Mouse (Mus musculus) adrenal gland, postnatal 14 days (tissue): ENCODE data around the gene Col20a1. TPM values are rescaled to one million over a fixed set of nuclear protein-coding genes. Genes with fewer than 3 reads are reported as not detected.

ENCODE experiments used
- DNase-seq: peaks from one replicate; pipeline ENCODE4 v3.0.0; 2021; ENCODE audit warnings: mixed read lengths
- long read RNA-seq, 2 experiments: library from polyadenylated mRNA; stranded (forward); transcript quantifications; one replicate each; pipeline ENCODE4 v2.0.0; 2021
- total RNA-seq: library from RNA; stranded (reverse); gene quantifications from 2 replicates; pipeline ENCODE4 v1.2.3, GENCODE M21; 2021

Gene Col20a1
- total RNA-seq: 3.5 and 3.7 TPM in 2 replicates
- long read RNA-seq, experiment 1, partial matches to known transcripts: 0 of 3 reads
- long read RNA-seq, experiment 1, other reads (novel, unspliced or antisense): 3 of 3 reads
- long read RNA-seq, experiment 2, partial matches to known transcripts: 0 of 2 reads
- long read RNA-seq, experiment 2, other reads (novel, unspliced or antisense): 2 of 2 reads

- no peak for DNase-seq
These were observed at the start of gene Col20a1 for GRCm38 (mm10) chr2:180986449-180986848. Gene Col20a1, plus strand, starts transcription at chr2:180986535.

DNA sequence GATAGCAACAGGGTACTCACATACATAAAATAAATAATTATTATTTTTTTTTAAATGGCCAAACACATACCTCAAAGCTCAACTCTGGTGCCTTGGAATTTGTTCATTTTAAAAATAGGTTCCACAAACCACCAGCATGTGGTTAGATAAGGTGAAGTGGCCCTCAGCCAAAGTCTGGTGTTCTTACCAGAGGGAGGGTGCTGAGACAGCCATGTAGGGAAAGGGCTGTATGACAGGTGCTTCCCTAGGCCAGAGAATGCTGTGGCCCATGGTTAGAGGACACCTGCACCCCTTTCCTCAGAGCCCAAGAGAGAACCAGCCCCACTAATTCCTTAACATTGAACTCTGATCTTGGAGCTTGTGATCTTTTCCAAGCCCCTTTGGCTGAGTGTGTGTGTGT lies 46.1 kb upstream of the Col20a1 start:
- DNase-seq: no peak

GRCm38 (mm10) chr2:180941869-180942268 lies 44.5 kb upstream of the Col20a1 start:
- DNase-seq: no peak

- no peak for DNase-seq
These were observed 36.4 kb upstream of the Col20a1 start for GRCm38 (mm10) chr2:180949947-180950346.

- no peak for DNase-seq
These were observed 33.6 kb upstream of the Col20a1 start for GRCm38 (mm10) chr2:180952731-180953171.

GRCm38 (mm10) chr2:180953638-180954037 lies 32.7 kb upstream of the Col20a1 start:
- DNase-seq: no peak

DNA sequence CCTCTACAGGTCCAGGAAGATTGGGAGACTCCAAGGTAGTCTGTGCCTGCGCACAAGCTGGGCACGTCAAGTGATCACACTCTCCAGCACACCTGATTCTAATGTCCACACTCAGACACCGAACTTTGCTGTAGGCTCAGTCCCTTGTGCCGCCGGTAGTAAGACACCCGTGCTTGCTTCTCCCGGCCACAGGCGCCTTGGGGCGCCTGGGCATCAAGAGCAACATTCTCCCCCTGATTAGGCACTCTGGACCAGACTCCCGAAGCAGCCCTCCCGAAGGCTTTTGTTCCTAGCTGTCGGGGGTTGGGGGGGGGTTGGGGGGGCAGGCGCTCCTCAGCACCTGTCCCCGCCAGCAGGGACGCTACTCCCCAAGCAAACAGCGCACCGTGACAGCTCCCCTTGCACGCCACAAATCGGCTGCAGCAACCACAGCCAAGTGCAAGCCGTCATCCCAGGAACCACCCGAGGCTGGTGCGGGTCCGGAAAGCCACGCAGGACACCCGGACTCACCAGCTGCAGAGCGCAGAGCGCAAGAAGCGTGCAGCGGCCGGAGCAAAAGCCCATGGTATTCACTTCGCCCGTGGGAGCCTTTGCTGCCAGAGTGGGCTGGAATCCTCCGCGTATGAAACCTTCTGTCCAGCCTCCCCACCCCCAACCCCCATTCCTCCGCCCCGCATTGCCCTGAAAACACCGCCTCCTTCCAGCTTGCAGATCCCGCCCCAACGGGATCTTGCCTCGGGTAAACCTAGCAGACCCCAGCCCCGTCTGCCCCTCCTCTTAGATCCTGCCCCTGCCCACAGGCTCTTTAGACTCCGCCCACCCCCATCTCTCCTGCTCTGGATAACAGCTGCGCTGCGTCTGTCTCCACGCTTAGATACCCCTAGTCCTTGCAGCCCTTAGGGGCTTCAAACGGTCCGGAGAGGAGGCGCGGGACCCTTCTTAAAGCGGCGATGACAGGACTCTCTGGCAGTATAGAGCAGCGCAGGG lies 32.0 kb upstream of the Col20a1 start, which contains the start of gene Nkain4:
Gene Nkain4, minus strand, starts transcription at position 639 of the 987 bp plus-strand sequence.
- peak; percentile 43 for DNase-seq

- DNase-seq: no peak
These were observed 26.7 kb upstream of the Col20a1 start for GRCm38 (mm10) chr2:180959605-180960004.

DNA sequence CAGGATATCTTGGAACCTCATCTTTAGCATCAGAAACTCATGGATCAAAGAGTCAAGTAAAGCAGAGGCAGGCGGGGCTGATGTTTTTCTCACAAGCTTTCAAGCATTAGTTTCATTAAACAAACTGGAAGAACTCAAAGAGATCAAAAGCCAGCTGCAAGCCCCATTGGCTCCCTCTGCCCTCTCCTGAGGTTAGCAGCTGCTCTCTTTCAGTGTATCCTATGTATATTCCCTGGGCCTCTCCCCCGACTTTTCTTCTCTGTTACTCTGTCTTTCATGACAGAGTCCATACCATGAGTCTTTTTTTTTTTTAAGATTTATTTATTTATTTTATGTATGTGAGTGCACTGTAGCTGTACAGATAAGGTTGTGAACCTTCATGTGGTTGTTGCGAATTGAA lies 26.1 kb upstream of the Col20a1 start:
- no peak for DNase-seq

GRCm38 (mm10) chr2:180962616-180963308 lies 23.6 kb upstream of the Col20a1 start:
- no peak for DNase-seq

DNA sequence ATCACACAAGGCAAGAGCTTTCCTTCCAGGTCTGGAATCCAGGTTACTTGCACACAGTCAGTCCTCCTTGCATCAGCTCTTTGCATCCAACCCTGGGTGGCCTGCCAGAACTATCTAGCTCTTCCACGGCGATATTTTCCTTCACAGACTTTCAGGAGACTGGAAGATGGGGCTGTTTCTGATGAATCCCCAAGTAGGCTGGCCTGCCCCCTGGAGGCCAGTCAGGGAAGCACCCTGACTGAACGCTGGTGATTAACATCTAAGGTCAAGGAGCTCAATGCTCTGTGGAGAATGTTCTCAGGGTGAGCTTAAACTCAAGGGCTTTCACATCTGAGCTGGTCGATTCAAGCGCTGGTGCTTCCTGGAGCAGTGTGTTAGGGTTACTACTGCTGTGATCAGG lies 22.4 kb upstream of the Col20a1 start:
- DNase-seq: peak; percentile 85

GRCm38 (mm10) chr2:180966092-180966882 lies 20.0 kb upstream of the Col20a1 start:
- DNase-seq: no peak

GRCm38 (mm10) chr2:180967010-180967763 lies 19.1 kb upstream of the Col20a1 start, which contains the start of gene Arfgap1:
Gene Arfgap1, plus strand, starts transcription at chr2:180967225.
- peak; percentile 96 for DNase-seq

DNA sequence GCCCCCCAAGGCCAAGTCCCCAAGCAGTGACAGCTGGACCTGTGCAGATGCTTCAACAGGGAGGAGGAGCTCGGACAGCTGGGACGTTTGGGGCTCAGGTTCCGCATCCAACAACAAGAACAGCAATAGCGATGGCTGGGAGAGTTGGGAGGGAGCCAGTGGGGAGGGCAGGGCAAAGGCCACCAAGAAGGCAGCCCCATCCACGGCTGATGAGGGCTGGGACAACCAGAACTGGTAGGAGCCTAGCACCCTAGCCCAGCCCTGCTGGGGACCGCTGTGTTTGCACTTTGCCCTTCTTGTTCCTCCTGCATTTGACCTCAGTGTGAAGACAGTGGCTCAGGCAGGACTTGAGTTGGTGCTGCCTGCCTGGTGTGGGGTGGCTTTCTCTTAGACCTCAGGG lies 5.2 kb upstream of the Col20a1 start:
- DNase-seq: no peak

- no peak for DNase-seq
These were observed 700 bp upstream of the Col20a1 start for GRCm38 (mm10) chr2:180985635-180986034.

DNA sequence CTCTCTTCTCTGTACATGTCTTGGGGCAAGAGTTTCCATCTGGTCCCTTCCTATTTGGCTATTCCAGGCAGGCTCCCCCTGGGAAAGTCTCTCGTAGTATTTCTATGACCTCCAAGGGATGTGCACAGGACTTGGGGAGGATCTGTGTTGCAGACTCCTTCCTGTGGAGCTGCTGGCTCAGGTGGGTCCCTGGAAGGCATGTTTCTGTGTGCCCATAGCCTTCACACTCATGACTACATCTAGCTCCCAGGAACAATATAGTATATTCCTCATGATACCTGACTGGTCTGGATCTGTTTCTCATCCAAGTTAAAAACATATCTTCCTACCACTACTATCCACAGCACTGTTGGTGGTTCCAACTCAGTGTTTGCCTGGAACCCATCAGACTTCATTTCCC lies 666 bp downstream of the Col20a1 start:
- no peak for DNase-seq

DNA sequence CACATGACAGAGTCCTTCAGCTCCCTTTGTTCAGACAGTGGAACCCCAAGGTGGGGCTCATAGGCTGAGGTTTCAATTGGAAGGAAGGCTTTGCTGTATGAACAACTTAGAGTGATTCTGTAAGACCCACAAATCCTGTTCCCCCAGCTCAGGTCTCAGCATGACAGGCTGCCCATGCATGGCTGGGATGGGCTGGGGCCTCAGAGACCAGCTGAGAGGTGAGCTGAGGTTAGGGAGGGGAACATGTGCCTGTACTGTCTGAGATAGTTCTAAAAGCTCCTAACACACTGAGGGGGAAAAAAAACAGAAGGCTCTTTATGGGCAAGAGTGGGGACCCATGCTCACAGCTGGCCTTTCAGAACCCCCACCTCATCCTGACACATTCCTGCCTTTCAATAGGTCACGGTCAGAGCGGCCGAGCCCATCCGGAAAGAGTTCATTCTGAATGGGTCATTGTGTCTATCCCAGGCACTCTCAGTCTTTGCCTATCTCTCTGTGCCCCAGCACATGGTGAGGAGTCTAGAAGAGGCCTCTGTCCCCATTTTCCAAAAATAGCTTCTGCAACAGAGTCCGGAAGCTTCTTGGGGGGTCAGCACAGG lies 1.2 kb downstream of the Col20a1 start:
- no peak for DNase-seq

GRCm38 (mm10) chr2:180988347-180988913 lies 2.1 kb downstream of the Col20a1 start:
- DNase-seq: no peak

DNA sequence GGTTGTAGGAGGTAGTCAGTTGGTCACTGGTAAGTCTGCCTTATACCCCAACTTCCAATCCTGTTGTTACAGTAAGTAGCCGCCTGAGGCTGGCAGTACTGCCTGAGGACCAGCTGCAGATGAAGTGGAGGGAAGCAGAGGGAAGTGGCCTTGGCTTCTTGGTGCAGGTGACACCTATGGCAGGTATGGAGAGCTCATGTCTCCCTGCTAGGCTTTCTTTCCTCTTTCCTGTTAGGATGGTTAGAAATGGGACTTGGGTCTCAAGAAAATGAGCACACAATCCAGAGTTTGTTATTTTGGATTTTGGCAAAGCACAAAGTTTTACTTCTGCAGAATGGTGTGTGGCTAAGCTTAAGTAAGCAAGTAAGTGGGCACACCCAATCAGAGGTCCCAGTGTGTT lies 2.6 kb downstream of the Col20a1 start:
- DNase-seq: no peak

- no peak for DNase-seq
These were observed 4.0 kb downstream of the Col20a1 start for GRCm38 (mm10) chr2:180990347-180990746.
